Mouse (Mus musculus): ENCODE measurements around the gene Irs2. TPM values are rescaled to one million over a fixed set of nuclear protein-coding genes. Genes with fewer than 3 reads are reported as not detected.
A peak's percentile ranks its signal among the peaks of the same experiment; 100 is the strongest.

Gene Irs2
- 2.8 and 3.3 TPM in 2 replicates for polyA plus RNA-seq (2012)

DNA sequence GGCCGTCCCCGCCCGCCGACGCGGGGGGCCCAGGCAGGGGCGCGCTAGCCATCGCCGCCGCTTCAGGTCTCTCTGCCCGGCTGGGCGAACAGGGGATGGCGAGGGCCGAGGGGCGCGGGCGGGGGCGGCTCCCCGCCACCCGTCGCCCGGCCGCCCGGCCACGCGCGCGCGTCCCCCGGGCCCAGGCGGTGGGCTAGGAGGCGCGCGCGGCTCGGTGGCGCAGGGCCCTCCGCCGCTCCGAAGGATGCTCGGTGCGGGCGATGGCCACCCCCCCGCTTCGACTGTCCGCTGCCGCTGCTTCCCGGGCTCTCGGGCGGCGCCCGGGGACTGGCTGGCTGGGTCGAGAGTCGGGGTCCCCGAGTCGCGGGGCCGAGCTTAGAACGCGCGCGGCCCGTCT is at the start of gene Irs2:
Gene Irs2, minus strand, starts transcription at position 80 of the 397 bp plus-strand sequence.
- TF ChIP-seq GATA1 (IDR thresholded peaks at IDR 0.05; ENCODE audit: low read length) = no peak
- TF ChIP-seq TAL1 (IDR thresholded peaks at IDR 0.05; ENCODE audit: low read length) = no peak
- Histone ChIP-seq H3K4me3 (replicated peaks) (peak within 1 kb of the TSS; percentile 89), H3K27me3 (ENCODE audit: control insufficient read depth) (peaks cover 25% of the 10 kb centered on the region), H3K36me3 (ENCODE audit: control insufficient read depth) (peaks cover 42% of the 10 kb centered on the region), H3K9me3 (ENCODE audit: control insufficient read depth, low read length) (no peaks in the 10 kb centered on the region), H3K4me1 (ENCODE audit: control insufficient read depth) (peaks cover 69% of the 10 kb centered on the region)

DNA sequence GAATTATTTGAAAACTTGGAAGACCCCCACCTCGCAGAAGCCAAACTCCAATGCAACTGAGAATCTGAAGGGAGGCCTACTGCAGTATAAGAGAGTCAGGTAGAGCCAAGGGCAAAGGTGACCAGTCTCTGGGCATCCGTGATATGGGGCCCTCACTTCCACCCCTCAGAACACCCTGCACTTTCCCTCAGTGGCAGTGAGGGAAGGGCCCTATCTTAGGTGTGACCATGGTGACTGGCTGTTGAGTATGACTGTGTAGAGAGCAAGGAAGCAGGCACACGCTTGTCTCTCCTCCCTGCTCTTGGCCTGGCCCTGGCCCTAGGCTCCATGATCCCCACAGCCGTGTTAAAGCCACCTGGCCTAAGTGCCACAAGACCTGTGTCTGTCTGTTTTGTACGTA is 48.4 kb upstream of the Irs2 start:
- Histone ChIP-seq H3K4me1 (ENCODE audit: control insufficient read depth) (no peaks in the 10 kb centered on the region), H3K9me3 (ENCODE audit: control insufficient read depth, low read length) (no peaks in the 10 kb centered on the region), H3K4me3 (replicated peaks) (no peak overlapping the region), H3K27me3 (ENCODE audit: control insufficient read depth) (no peaks in the 10 kb centered on the region), H3K36me3 (ENCODE audit: control insufficient read depth) (no peaks in the 10 kb centered on the region)
- TF ChIP-seq GATA1 (IDR thresholded peaks at IDR 0.05; ENCODE audit: low read length) (no peak), TAL1 (IDR thresholded peaks at IDR 0.05; ENCODE audit: low read length) (no peak)

- no peaks in the 10 kb centered on the region for H3K4me1 ChIP-seq (ENCODE audit: control insufficient read depth)
- H3K27me3 ChIP-seq (ENCODE audit: control insufficient read depth) = no peaks in the 10 kb centered on the region
- TF ChIP-seq GATA1 (IDR thresholded peaks at IDR 0.05; ENCODE audit: low read length) (no peak), TAL1 (IDR thresholded peaks at IDR 0.05; ENCODE audit: low read length) (no peak)
Observed at GRCm38 (mm10) chr8:11056175-11056563, 47.9 kb upstream of the Irs2 start.

GRCm38 (mm10) chr8:11055557-11056174 is 47.4 kb upstream of the Irs2 start:
- H3K4me1 ChIP-seq (ENCODE audit: control insufficient read depth) = no peaks in the 10 kb centered on the region

More at GRCm38 (mm10) chr8:11056175-11056563, 47.9 kb upstream of the Irs2 start:
- H3K4me3 ChIP-seq (replicated peaks) = no peak overlapping the region
- H3K36me3 ChIP-seq (ENCODE audit: control insufficient read depth) = no peaks in the 10 kb centered on the region
- H3K9me3 ChIP-seq (ENCODE audit: control insufficient read depth, low read length) = no peaks in the 10 kb centered on the region

GRCm38 (mm10) chr8:11049835-11050234 is 41.6 kb upstream of the Irs2 start:
- H3K36me3 ChIP-seq (ENCODE audit: control insufficient read depth) = no peaks in the 10 kb centered on the region
- H3K4me3 ChIP-seq (replicated peaks) = no peak overlapping the region
- no peaks in the 10 kb centered on the region for H3K4me1 ChIP-seq (ENCODE audit: control insufficient read depth)
- H3K27me3 ChIP-seq (ENCODE audit: control insufficient read depth) = no peaks in the 10 kb centered on the region
- no peaks in the 10 kb centered on the region for H3K9me3 ChIP-seq (ENCODE audit: control insufficient read depth, low read length)
- TF ChIP-seq TAL1 (IDR thresholded peaks at IDR 0.05; ENCODE audit: low read length) = no peak
- no peak for TF ChIP-seq GATA1 (IDR thresholded peaks at IDR 0.05; ENCODE audit: low read length)

More at GRCm38 (mm10) chr8:11055557-11056174, 47.4 kb upstream of the Irs2 start:
- TF ChIP-seq GATA1 (IDR thresholded peaks at IDR 0.05; ENCODE audit: low read length) (no peak), TAL1 (IDR thresholded peaks at IDR 0.05; ENCODE audit: low read length) (no peak)
- Histone ChIP-seq H3K36me3 (ENCODE audit: control insufficient read depth) (no peaks in the 10 kb centered on the region), H3K27me3 (ENCODE audit: control insufficient read depth) (no peaks in the 10 kb centered on the region), H3K4me3 (replicated peaks) (no peak overlapping the region), H3K9me3 (ENCODE audit: control insufficient read depth, low read length) (no peaks in the 10 kb centered on the region)

DNA sequence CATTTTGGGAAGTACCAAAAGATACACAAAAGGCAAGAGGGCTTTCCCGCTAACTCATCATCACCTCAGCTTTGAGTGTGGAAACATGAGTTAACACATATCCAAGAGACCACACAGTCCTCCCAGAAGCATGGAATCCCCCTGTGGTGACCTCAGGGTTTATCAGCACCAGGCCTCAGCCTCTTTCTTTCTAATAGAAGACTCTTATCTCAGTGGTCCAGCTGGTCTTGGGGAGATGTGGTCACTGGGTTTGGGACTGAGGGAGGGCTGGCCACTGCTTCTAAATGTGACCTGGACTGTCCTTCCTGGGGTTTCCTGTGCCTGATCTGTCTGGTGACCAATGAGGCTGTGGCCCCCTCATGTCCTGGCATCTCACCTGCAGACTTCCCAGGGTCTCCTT is 39.6 kb upstream of the Irs2 start:
- no peaks in the 10 kb centered on the region for H3K27me3 ChIP-seq (ENCODE audit: control insufficient read depth)
- H3K36me3 ChIP-seq (ENCODE audit: control insufficient read depth) = no peaks in the 10 kb centered on the region
- peaks cover 4% of the 10 kb centered on the region for H3K4me1 ChIP-seq (ENCODE audit: control insufficient read depth)
- no peaks in the 10 kb centered on the region for H3K9me3 ChIP-seq (ENCODE audit: control insufficient read depth, low read length)
- TF ChIP-seq GATA1 (IDR thresholded peaks at IDR 0.05; ENCODE audit: low read length) (no peak), TAL1 (IDR thresholded peaks at IDR 0.05; ENCODE audit: low read length) (no peak)
- H3K4me3 ChIP-seq (replicated peaks) = no peak overlapping the region

DNA sequence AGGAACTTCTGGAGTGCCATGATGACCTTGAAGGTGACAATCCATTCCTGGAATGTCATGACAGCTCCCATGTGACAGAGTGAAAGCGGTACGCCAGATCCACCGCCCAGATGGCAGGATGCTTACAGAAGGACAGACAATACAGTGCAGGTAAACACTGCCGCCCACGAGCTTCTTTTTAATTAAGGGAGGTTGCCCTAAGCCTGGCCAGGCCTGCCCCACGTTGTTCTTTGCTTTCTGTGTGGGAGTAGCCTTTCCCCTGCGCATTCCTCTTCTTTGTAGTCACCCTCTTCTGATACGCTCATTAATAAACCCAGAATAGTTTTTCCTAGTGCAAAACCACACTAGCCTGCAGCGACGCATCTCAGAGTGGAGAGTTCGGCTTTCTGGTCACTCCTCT is 36.4 kb upstream of the Irs2 start:
- H3K4me3 ChIP-seq (replicated peaks) = no peak overlapping the region
- H3K4me1 ChIP-seq (ENCODE audit: control insufficient read depth) = peaks cover 5% of the 10 kb centered on the region
- TF ChIP-seq GATA1 (IDR thresholded peaks at IDR 0.05; ENCODE audit: low read length) (no peak), TAL1 (IDR thresholded peaks at IDR 0.05; ENCODE audit: low read length) (no peak)
- no peaks in the 10 kb centered on the region for H3K27me3 ChIP-seq (ENCODE audit: control insufficient read depth)
- no peaks in the 10 kb centered on the region for H3K9me3 ChIP-seq (ENCODE audit: control insufficient read depth, low read length)
- no peaks in the 10 kb centered on the region for H3K36me3 ChIP-seq (ENCODE audit: control insufficient read depth)

DNA sequence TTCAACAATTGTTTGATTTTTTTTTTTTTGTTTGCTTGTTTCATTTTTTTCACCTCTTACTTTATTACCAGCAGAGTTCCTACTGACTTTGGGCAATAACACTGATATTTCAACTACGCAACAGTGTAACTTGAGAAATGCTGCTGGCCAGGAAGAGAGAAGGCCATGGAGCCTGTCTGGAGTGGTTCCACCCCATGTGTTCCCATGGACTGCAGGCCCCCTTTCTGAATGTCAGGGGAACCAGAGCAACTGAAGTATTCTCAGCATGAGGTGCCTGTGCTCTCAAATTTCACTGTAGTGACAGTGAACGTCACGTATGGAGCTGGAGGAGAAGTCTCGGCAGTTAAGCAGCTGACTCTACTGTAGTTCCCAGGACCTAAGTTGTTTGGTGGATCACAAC is 35.3 kb upstream of the Irs2 start:
- TF ChIP-seq TAL1 (IDR thresholded peaks at IDR 0.05; ENCODE audit: low read length) = no peak
- TF ChIP-seq GATA1 (IDR thresholded peaks at IDR 0.05; ENCODE audit: low read length) = no peak
- Histone ChIP-seq H3K27me3 (ENCODE audit: control insufficient read depth) (no peaks in the 10 kb centered on the region), H3K36me3 (ENCODE audit: control insufficient read depth) (no peaks in the 10 kb centered on the region), H3K4me1 (ENCODE audit: control insufficient read depth) (peaks cover 5% of the 10 kb centered on the region), H3K4me3 (replicated peaks) (no peak overlapping the region), H3K9me3 (ENCODE audit: control insufficient read depth, low read length) (no peaks in the 10 kb centered on the region)

GRCm38 (mm10) chr8:11042872-11043587 is 34.8 kb upstream of the Irs2 start:
- TF ChIP-seq GATA1 (IDR thresholded peaks at IDR 0.05; ENCODE audit: low read length) = no peak
- TF ChIP-seq TAL1 (IDR thresholded peaks at IDR 0.05; ENCODE audit: low read length) = no peak
- H3K4me3 ChIP-seq (replicated peaks) = no peak overlapping the region
- peaks cover 5% of the 10 kb centered on the region for H3K4me1 ChIP-seq (ENCODE audit: control insufficient read depth)
- H3K36me3 ChIP-seq (ENCODE audit: control insufficient read depth) = no peaks in the 10 kb centered on the region
- H3K9me3 ChIP-seq (ENCODE audit: control insufficient read depth, low read length) = no peaks in the 10 kb centered on the region
- no peaks in the 10 kb centered on the region for H3K27me3 ChIP-seq (ENCODE audit: control insufficient read depth)
